Mouse (Mus musculus): ENCODE results near the gene Tmtc2. TPM values are rescaled to one million over a fixed set of nuclear protein-coding genes. Genes with fewer than 3 reads are reported as not detected.

Tmtc2 gene
- polyA plus RNA-seq, 1 experiment: 5.1 TPM

DNA sequence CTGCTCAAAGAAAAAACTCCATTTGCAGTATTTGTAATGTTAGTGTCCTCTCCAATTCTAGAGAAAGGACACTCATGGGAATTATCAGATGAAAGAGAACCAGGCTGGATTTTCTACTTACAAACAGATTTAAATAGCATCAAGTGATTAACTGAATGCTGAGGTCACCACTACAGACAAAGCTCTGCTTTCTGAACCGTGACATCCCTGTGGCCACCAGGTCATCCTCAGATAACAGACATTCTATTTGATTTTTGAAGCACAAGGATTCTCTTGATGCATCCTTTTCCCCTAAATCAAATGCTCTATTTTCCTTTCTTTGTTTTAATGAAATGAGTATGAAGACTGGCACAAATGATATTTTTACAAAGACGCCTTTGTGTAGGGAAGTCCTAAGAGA, 241.4 kb downstream of the Tmtc2 start:
- H3K36me3 ChIP-seq (ENCODE audit: control insufficient read depth, insufficient read depth, low read length): no peaks in the 10 kb centered on the region
- no peak overlapping the region for H3K27ac ChIP-seq (ENCODE audit: control insufficient read depth, insufficient read depth, low read depth, low read length)
- H3K4me3 ChIP-seq (ENCODE audit: control insufficient read depth, low read depth, low read length): no peak overlapping the region
- H3K4me1 ChIP-seq (ENCODE audit: control insufficient read depth, insufficient read depth, low read length): no peaks in the 10 kb centered on the region
- TF ChIP-seq CTCF (IDR thresholded peaks at IDR 0.05; ENCODE audit: control insufficient read depth, insufficient read depth, insufficient replicate concordance, low read depth, low read length) (no peak), POLR2A (IDR thresholded peaks at IDR 0.05; ENCODE audit: control insufficient read depth, low read depth, low read length) (no peak)
- H3K27me3 ChIP-seq (ENCODE audit: control insufficient read depth, insufficient read depth, low read length): no peaks in the 10 kb centered on the region

DNA sequence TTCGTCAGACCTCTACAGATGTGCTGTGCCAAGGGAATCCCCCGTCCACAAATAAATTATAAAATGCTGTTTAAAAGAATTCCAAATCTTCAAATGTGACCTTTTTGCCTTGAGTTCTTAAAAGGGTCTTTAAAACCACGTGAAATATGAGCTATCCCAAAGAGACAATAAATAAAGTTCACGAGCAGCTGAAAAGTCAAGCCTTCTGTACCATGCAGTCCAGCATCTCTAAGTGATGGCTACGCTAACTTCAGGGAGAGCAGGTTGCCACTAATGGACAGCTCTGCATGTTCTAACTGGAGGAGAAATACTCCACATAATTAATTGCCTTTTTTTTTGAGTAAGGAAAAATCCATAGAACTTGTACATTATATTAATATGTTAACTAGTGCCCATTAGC, 243.9 kb downstream of the Tmtc2 start:
- no peaks in the 10 kb centered on the region for H3K4me1 ChIP-seq (ENCODE audit: control insufficient read depth, insufficient read depth, low read length)
- no peaks in the 10 kb centered on the region for H3K27me3 ChIP-seq (ENCODE audit: control insufficient read depth, insufficient read depth, low read length)
- no peaks in the 10 kb centered on the region for H3K36me3 ChIP-seq (ENCODE audit: control insufficient read depth, insufficient read depth, low read length)
- H3K27ac ChIP-seq (ENCODE audit: control insufficient read depth, insufficient read depth, low read depth, low read length): no peak overlapping the region
- no peak for TF ChIP-seq CTCF (IDR thresholded peaks at IDR 0.05; ENCODE audit: control insufficient read depth, insufficient read depth, insufficient replicate concordance, low read depth, low read length)
- TF ChIP-seq POLR2A (IDR thresholded peaks at IDR 0.05; ENCODE audit: control insufficient read depth, low read depth, low read length): no peak
- H3K4me3 ChIP-seq (ENCODE audit: control insufficient read depth, low read depth, low read length): no peak overlapping the region

DNA sequence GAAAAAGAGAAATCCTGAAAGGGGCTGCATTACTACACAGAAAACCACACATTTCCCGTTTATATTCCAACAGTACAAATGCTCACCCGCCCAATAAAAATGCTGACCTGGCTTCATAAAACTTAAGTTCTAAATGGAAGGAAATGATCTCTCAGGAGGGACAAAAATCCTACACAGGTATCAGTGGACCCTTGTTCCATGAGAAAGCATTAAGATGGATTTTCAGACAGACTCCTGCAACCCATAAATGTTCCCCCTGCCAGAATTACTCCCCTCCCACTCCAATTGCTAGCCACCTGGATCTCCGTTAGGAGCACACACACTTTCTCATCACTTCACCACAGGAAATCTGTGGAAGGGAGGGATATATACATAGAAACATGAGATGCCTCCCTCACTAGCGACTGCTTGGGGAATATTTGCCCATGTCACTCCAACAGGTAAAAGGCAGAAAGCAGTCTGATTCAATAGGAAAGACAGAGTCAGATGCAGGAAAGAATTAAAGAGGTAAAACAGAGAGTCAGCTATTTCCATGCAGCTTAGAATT, 250.5 kb downstream of the Tmtc2 start:
- TF ChIP-seq POLR2A (IDR thresholded peaks at IDR 0.05; ENCODE audit: control insufficient read depth, low read depth, low read length): no peak
- no peak for TF ChIP-seq CTCF (IDR thresholded peaks at IDR 0.05; ENCODE audit: control insufficient read depth, insufficient read depth, insufficient replicate concordance, low read depth, low read length)
- H3K36me3 ChIP-seq (ENCODE audit: control insufficient read depth, insufficient read depth, low read length): no peaks in the 10 kb centered on the region
- H3K4me3 ChIP-seq (ENCODE audit: control insufficient read depth, low read depth, low read length): no peak overlapping the region
- no peak overlapping the region for H3K27ac ChIP-seq (ENCODE audit: control insufficient read depth, insufficient read depth, low read depth, low read length)
- H3K4me1 ChIP-seq (ENCODE audit: control insufficient read depth, insufficient read depth, low read length): no peaks in the 10 kb centered on the region
- H3K27me3 ChIP-seq (ENCODE audit: control insufficient read depth, insufficient read depth, low read length): no peaks in the 10 kb centered on the region

DNA sequence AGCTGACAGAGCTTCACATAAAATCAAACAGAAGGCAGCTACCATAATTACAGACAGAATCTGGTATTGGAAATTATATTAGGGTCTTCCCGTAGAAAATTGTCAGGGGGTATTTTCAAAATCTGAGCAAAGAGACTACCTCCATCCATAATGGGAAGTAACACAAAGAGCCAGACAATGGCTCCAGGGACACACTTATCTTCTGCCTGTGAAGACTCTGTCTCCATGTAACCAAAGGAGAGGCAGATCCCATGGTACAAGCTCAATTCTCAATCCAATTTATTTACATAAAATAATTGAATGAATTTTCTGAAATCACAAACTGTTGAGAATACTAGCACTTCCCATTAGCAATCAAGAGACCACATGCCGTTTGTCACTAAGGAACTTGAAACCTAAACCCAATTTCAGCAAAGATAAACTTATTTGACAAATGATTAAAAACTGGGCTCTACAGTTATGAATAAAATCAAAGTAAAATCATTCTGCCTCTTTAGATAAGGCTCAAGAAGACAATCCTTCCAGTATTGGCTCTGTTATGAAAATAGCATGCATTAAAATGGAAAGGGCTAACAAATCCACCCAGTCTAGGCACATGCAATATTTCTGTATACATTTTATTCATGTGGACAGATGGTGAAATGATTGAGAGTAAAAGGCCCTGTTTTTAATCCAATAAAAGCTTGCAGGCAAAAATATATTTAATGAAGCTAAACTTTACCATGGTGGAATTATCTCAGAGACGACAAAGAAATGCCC, 254.8 kb downstream of the Tmtc2 start:
- Histone ChIP-seq H3K4me1 (ENCODE audit: control insufficient read depth, insufficient read depth, low read length) (no peaks in the 10 kb centered on the region), H3K36me3 (ENCODE audit: control insufficient read depth, insufficient read depth, low read length) (no peaks in the 10 kb centered on the region), H3K27me3 (ENCODE audit: control insufficient read depth, insufficient read depth, low read length) (no peaks in the 10 kb centered on the region), H3K4me3 (ENCODE audit: control insufficient read depth, low read depth, low read length) (no peak overlapping the region), H3K27ac (ENCODE audit: control insufficient read depth, insufficient read depth, low read depth, low read length) (no peak overlapping the region)
- TF ChIP-seq CTCF (IDR thresholded peaks at IDR 0.05; ENCODE audit: control insufficient read depth, insufficient read depth, insufficient replicate concordance, low read depth, low read length) (no peak), POLR2A (IDR thresholded peaks at IDR 0.05; ENCODE audit: control insufficient read depth, low read depth, low read length) (no peak)

DNA sequence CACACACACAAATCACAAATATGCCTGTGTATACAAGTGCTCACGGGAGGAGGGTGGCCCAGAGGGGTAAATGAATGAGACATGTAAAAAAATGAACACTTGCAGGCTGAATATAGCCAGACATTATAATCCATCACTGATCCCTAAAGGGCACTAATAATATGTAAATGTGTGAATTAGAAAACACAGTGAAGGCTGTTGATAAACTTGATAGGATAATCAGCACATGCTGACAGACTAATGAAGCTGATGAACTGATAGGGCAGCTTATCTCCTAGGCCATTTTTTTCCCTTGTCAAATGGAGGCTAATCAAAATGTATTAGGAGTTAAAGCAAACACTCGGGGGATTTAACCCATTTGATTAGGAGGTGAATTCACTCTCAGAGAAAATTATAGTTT, 255.4 kb downstream of the Tmtc2 start:
- no peak for TF ChIP-seq POLR2A (IDR thresholded peaks at IDR 0.05; ENCODE audit: control insufficient read depth, low read depth, low read length)
- no peak for TF ChIP-seq CTCF (IDR thresholded peaks at IDR 0.05; ENCODE audit: control insufficient read depth, insufficient read depth, insufficient replicate concordance, low read depth, low read length)
- Histone ChIP-seq H3K36me3 (ENCODE audit: control insufficient read depth, insufficient read depth, low read length) (no peaks in the 10 kb centered on the region), H3K27ac (ENCODE audit: control insufficient read depth, insufficient read depth, low read depth, low read length) (no peak overlapping the region)

DNA sequence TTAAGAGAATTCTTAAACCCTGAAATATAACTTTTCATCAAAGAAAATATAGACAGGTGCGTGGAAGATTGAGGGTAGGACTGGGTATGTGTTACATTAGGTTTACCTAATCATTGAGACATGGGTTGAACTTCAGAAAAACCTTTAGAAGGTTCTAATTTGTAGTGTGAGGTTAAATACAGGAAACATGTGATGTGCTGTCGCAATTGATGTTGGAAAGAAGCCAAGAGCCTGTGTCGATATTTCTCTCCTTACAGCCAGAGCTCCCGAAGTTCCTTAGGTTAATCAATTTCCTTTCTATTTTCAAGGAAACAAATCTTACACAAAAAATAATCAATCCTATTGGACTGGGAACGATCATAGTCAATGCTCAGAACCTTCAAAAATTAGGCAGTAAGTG, 261.3 kb downstream of the Tmtc2 start:
- no peak overlapping the region for H3K4me3 ChIP-seq (ENCODE audit: control insufficient read depth, low read depth, low read length)
- H3K27ac ChIP-seq (ENCODE audit: control insufficient read depth, insufficient read depth, low read depth, low read length): no peak overlapping the region
- TF ChIP-seq POLR2A (IDR thresholded peaks at IDR 0.05; ENCODE audit: control insufficient read depth, low read depth, low read length): no peak
- TF ChIP-seq CTCF (IDR thresholded peaks at IDR 0.05; ENCODE audit: control insufficient read depth, insufficient read depth, insufficient replicate concordance, low read depth, low read length): no peak
- no peaks in the 10 kb centered on the region for H3K27me3 ChIP-seq (ENCODE audit: control insufficient read depth, insufficient read depth, low read length)
- no peaks in the 10 kb centered on the region for H3K4me1 ChIP-seq (ENCODE audit: control insufficient read depth, insufficient read depth, low read length)
- no peaks in the 10 kb centered on the region for H3K36me3 ChIP-seq (ENCODE audit: control insufficient read depth, insufficient read depth, low read length)

More for the DNA sequence above, 255.4 kb downstream of the Tmtc2 start:
- no peaks in the 10 kb centered on the region for H3K27me3 ChIP-seq (ENCODE audit: control insufficient read depth, insufficient read depth, low read length)
- H3K4me3 ChIP-seq (ENCODE audit: control insufficient read depth, low read depth, low read length): no peak overlapping the region
- no peaks in the 10 kb centered on the region for H3K4me1 ChIP-seq (ENCODE audit: control insufficient read depth, insufficient read depth, low read length)

DNA sequence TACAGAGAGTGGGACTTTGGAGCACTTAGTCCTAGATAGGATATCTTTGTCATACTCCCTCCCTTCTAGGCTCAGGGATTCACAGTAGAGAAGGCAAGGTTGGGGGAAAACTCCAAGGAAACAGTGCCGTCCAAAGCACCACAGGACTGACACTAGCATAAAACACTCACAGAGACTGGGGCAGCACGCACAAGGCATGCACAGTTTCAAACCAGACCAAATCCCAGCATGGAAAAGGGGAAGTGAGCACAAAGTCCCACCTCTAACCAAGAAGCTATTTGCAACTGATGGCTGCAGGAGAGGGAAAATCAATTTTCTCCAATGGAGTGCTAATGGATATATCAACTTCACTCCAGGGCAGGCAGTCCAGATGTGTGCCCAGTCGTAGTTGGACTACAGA, 276.7 kb downstream of the Tmtc2 start:
- H3K27me3 ChIP-seq (ENCODE audit: control insufficient read depth, insufficient read depth, low read length): no peaks in the 10 kb centered on the region
- no peaks in the 10 kb centered on the region for H3K4me1 ChIP-seq (ENCODE audit: control insufficient read depth, insufficient read depth, low read length)
- H3K36me3 ChIP-seq (ENCODE audit: control insufficient read depth, insufficient read depth, low read length): no peaks in the 10 kb centered on the region
- H3K4me3 ChIP-seq (ENCODE audit: control insufficient read depth, low read depth, low read length): no peak overlapping the region
- no peak overlapping the region for H3K27ac ChIP-seq (ENCODE audit: control insufficient read depth, insufficient read depth, low read depth, low read length)
- TF ChIP-seq POLR2A (IDR thresholded peaks at IDR 0.05; ENCODE audit: control insufficient read depth, low read depth, low read length) (no peak), CTCF (IDR thresholded peaks at IDR 0.05; ENCODE audit: control insufficient read depth, insufficient read depth, insufficient replicate concordance, low read depth, low read length) (no peak)
